Mouse (Mus musculus) stomach, postnatal 0 days (tissue): ENCODE results near the gene Olfr1220. TPM values are rescaled to one million over a fixed set of nuclear protein-coding genes. Genes with fewer than 3 reads are reported as not detected.

Experiments used
- ATAC-seq: fragments of 200-750 bp; cut with Nextera tagmentation; 2 replicates; pipeline ENCODE4 v1.8.0; 2017; ENCODE audit not compliant: low FRiP score, low TSS enrichment
- DNase-seq: peaks from one replicate; pipeline ENCODE4 v3.0.0-alpha.2; 2016; ENCODE audit warnings: low spot score
- H3K27ac ChIP-seq: fragments of 300-500 bp; sonication (generic); replicated peaks from 2 replicates; pipeline ENCODE4 v1.5.1; 2014; ENCODE audit warnings: mild to moderate bottlenecking, control low read depth
- H3K27me3 ChIP-seq: fragments of 300-500 bp; sonication (generic); 2 replicates; pipeline ENCODE4 v1.6.1; 2014; ENCODE audit warnings: low read length; ENCODE audit not compliant: control insufficient read depth, insufficient read depth
- H3K36me3 ChIP-seq: fragments of 300-500 bp; sonication (generic); 2 replicates; pipeline ENCODE4 v1.6.1; 2014; ENCODE audit warnings: low read length, mixed read lengths; ENCODE audit not compliant: control insufficient read depth, insufficient read depth
- H3K4me1 ChIP-seq: fragments of 300-500 bp; sonication (generic); replicated peaks from 2 replicates; pipeline ENCODE4 v1.6.1; 2014; ENCODE audit warnings: antibody characterized with exemption; ENCODE audit not compliant: control insufficient read depth, insufficient read depth
- H3K4me2 ChIP-seq: fragments of 300-500 bp; sonication (generic); replicated peaks from 2 replicates; pipeline ENCODE4 v1.6.1; 2014; ENCODE audit warnings: low read depth, mild to moderate bottlenecking, control low read depth, moderate library complexity
- H3K4me3 ChIP-seq: fragments of 300-500 bp; sonication (generic); 2 replicates; pipeline ENCODE4 v1.5.1; 2014; ENCODE audit warnings: low read depth, low read length, control low read depth
- H3K9ac ChIP-seq: fragments of 300-500 bp; sonication (generic); 2 replicates; pipeline ENCODE4 v1.6.1; 2014; ENCODE audit warnings: mild to moderate bottlenecking, low read length, control low read depth, mixed read lengths
- H3K9me3 ChIP-seq: fragments of 300-500 bp; sonication (generic); 2 replicates; pipeline ENCODE4 v1.6.1; 2016; ENCODE audit warnings: low read length; ENCODE audit not compliant: control insufficient read depth
- CTCF ChIP-seq: IDR thresholded peaks from 2 replicates; pipeline ENCODE4 v1.5.1; 2016; ENCODE audit warnings: antibody characterized with exemption, low read depth, mild to moderate bottlenecking, moderate library complexity
- EP300 ChIP-seq: optimal IDR thresholded peaks from 2 replicates; pipeline ENCODE3; 2016; ENCODE audit warnings: antibody characterized with exemption
- WGBS: fragments of 180-500 bp; shearing (Covaris S2); extraction: QIAGEN DNeasy Blood & Tissue Kit; methylation state at CpG from one replicate; pipeline ENCODE4 v1.1.7; 2014; 5-methylcytosine and 5-hydroxymethylcytosine counted together
- polyA plus RNA-seq: library from polyadenylated mRNA; unstranded; fragments of >200 nt; fragmentation: Nextera tagmentation; extraction: Ambion mirVana; gene quantifications from 2 replicates; pipeline ENCODE4 v1.2.1, GENCODE M21; 2015

Olfr1220 gene
- polyA plus RNA-seq, 1 experiment from 2014 or later = not detected

- DNase-seq = no peak
- no peak within 1 kb of the TSS for H3K4me3 ChIP-seq
- TF ChIP-seq CTCF (no peak), EP300 (no peak)
- no peaks in the 10 kb centered on the region for H3K27me3 ChIP-seq
- no peak within 1 kb of the TSS for H3K4me2 ChIP-seq
- no peaks in the 10 kb centered on the region for H3K4me1 ChIP-seq
- H3K27ac ChIP-seq = no peak within 1 kb of the TSS
- no peaks in the 10 kb centered on the region for H3K9me3 ChIP-seq
- no peak within 1 kb of the TSS for H3K9ac ChIP-seq
- 54% methylated on average over 1 of the region's 1 CpGs for WGBS
- no peaks in the 10 kb centered on the region for H3K36me3 ChIP-seq
- no peak for ATAC-seq
Measured at GRCm38 (mm10) chr2:89083413-89083812, 23.2 kb downstream of the Olfr1220 start, which contains the start of gene Olfr1219. Olfr1219 (minus strand) TSS chr2:89083513.

- H3K4me3 ChIP-seq = no peak overlapping the region
- no peak for TF ChIP-seq EP300
- TF ChIP-seq CTCF = no peak
- H3K4me2 ChIP-seq = no peak overlapping the region
- H3K36me3 ChIP-seq = no peaks in the 10 kb centered on the region
- no peaks in the 10 kb centered on the region for H3K9me3 ChIP-seq
- no peak overlapping the region for H3K27ac ChIP-seq
- no peak for DNase-seq
- no peak for ATAC-seq
- no peak overlapping the region for H3K9ac ChIP-seq
- no peaks in the 10 kb centered on the region for H3K27me3 ChIP-seq
- no peaks in the 10 kb centered on the region for H3K4me1 ChIP-seq
Measured at GRCm38 (mm10) chr2:89081487-89081886, 25.1 kb downstream of the Olfr1220 start.

GRCm38 (mm10) chr2:89061087-89061486, 45.5 kb downstream of the Olfr1220 start, which contains the start of gene Olfr1218:
Olfr1218 (minus strand) TSS chr2:89061187.
- no peaks in the 10 kb centered on the region for H3K36me3 ChIP-seq
- H3K9ac ChIP-seq = no peak within 1 kb of the TSS
- no peaks in the 10 kb centered on the region for H3K9me3 ChIP-seq
- DNase-seq (no peak), ATAC-seq (no peak)
- H3K27me3 ChIP-seq = no peaks in the 10 kb centered on the region
- no peaks in the 10 kb centered on the region for H3K4me1 ChIP-seq
- no peak within 1 kb of the TSS for H3K4me3 ChIP-seq
- no peak within 1 kb of the TSS for H3K27ac ChIP-seq
- H3K4me2 ChIP-seq = no peak within 1 kb of the TSS
- TF ChIP-seq CTCF = no peak
- no peak for TF ChIP-seq EP300

Other genes starting within 250 kb of the Olfr1220 start
- gene Olfr1206, start 243.6 kb downstream of the Olfr1220 start, polyA plus RNA-seq = not detected in 2 replicates
- gene Olfr1208, start 204.5 kb downstream of the Olfr1220 start, polyA plus RNA-seq = not detected in 2 replicates
- gene Olfr1209, start 191.7 kb downstream of the Olfr1220 start, polyA plus RNA-seq = not detected in 2 replicates
- gene Olfr1211, start 168.7 kb downstream of the Olfr1220 start, polyA plus RNA-seq = not detected in 2 replicates
- gene Olfr1212, start 152.9 kb downstream of the Olfr1220 start, polyA plus RNA-seq = not detected in 2 replicates
- not detected in 2 replicates for gene Gm13762, start 126.6 kb downstream of the Olfr1220 start, polyA plus RNA-seq
- gene Olfr1214, start 114.2 kb downstream of the Olfr1220 start, polyA plus RNA-seq = not detected in 2 replicates
- gene Olfr1215, start 99.9 kb downstream of the Olfr1220 start, polyA plus RNA-seq = not detected in 2 replicates
- gene Olfr1216, start 88.5 kb downstream of the Olfr1220 start, polyA plus RNA-seq = not detected in 2 replicates
- not detected in 2 replicates for gene Olfr1217, start 74.8 kb downstream of the Olfr1220 start, polyA plus RNA-seq
- not detected in 2 replicates for gene Olfr1218, start 45.6 kb downstream of the Olfr1220 start, polyA plus RNA-seq
- not detected in 2 replicates for gene Olfr1219, start 23.3 kb downstream of the Olfr1220 start, polyA plus RNA-seq
- gene Olfr1221, start 10.4 kb upstream of the Olfr1220 start, polyA plus RNA-seq = 0.04 TPM in 1 of 2 replicates, not detected in the other
- not detected in 2 replicates for gene Olfr1222, start 26.2 kb upstream of the Olfr1220 start, polyA plus RNA-seq
- not detected in 2 replicates for gene Olfr1223, start 44.7 kb upstream of the Olfr1220 start, polyA plus RNA-seq
- gene Olfr1224-ps1, start 57.3 kb upstream of the Olfr1220 start, polyA plus RNA-seq = not detected in 2 replicates
- gene Olfr1225, start 67.8 kb upstream of the Olfr1220 start, polyA plus RNA-seq = not detected in 2 replicates
- gene Olfr1226, start 93.2 kb upstream of the Olfr1220 start, polyA plus RNA-seq = 0.01 TPM in 1 of 2 replicates, not detected in the other
- not detected in 2 replicates for gene Olfr1228, start 147.2 kb upstream of the Olfr1220 start, polyA plus RNA-seq
- not detected in 2 replicates for gene Olfr1229, start 181.2 kb upstream of the Olfr1220 start, polyA plus RNA-seq
- gene Olfr1230, start 190.4 kb upstream of the Olfr1220 start, polyA plus RNA-seq = not detected in 2 replicates
- 0.02 TPM in 1 of 2 replicates, not detected in the other for gene Olfr1231, start 200.2 kb upstream of the Olfr1220 start, polyA plus RNA-seq
- gene Olfr1232, start 222.8 kb upstream of the Olfr1220 start, polyA plus RNA-seq = not detected in 2 replicates
- gene Olfr1233, start 235.6 kb upstream of the Olfr1220 start, polyA plus RNA-seq = 0.02 TPM in 1 of 2 replicates, not detected in the other